Mouse (Mus musculus) heart, adult 2 months (tissue): ENCODE measurements at regions not wholly inside any gene's neighbourhood (a gene's known extent, or its start where the extent isn't known, plus 50 kb on each side); places are given as distances from the start of the nearest gene placed in this dataset.
A peak's percentile ranks its signal among the peaks of the same experiment; 100 is the strongest.

Source experiments
- DNase-seq, 2 experiments: peaks; one replicate each; pipeline ENCODE4 v3.0.0; 2021
- H3K27ac ChIP-seq: fragments of 200-600 bp; 2 replicates; pipeline ENCODE4 v1.8.1; 2022
- H3K27me3 ChIP-seq: fragments of 200-500 bp; 2 replicates; pipeline ENCODE4 v1.6.1; 2012; ENCODE audit warnings: mild to moderate bottlenecking, low read length, inconsistent platforms, mixed read lengths; ENCODE audit not compliant: control insufficient read depth, insufficient read depth
- H3K36me3 ChIP-seq: fragments of 200-500 bp; 2 replicates; pipeline ENCODE4 v1.6.1; 2012; ENCODE audit warnings: low read length, inconsistent platforms; ENCODE audit not compliant: control insufficient read depth, insufficient read depth
- H3K4me1 ChIP-seq: fragments of 200-500 bp; 2 replicates; pipeline ENCODE4 v1.6.1; 2011; ENCODE audit warnings: low read length; ENCODE audit not compliant: control insufficient read depth, insufficient read depth
- H3K4me3 ChIP-seq: fragments of 200-600 bp; 2 replicates; pipeline ENCODE4 v1.8.1; 2022
- H3K79me2 ChIP-seq: fragments of 200-500 bp; replicated peaks from 2 replicates; pipeline ENCODE4 v1.6.1; 2012; ENCODE audit warnings: mild to moderate bottlenecking, inconsistent platforms, low read length, moderate library complexity, mixed read lengths; ENCODE audit not compliant: control insufficient read depth, insufficient read depth
- H3K9ac ChIP-seq: fragments of 200-500 bp; 2 replicates; pipeline ENCODE4 v1.6.1; 2012; ENCODE audit warnings: low read depth, mild to moderate bottlenecking, control low read depth, inconsistent platforms, low read length, mixed read lengths
- CTCF ChIP-seq: fragments of 200-600 bp; IDR thresholded peaks from 2 replicates; pipeline ENCODE4 v1.8.1; 2022; ENCODE audit warnings: antibody characterized with exemption, mild to moderate bottlenecking, moderate library complexity
- EP300 ChIP-seq: fragments of 200-500 bp; IDR thresholded peaks from 2 replicates; pipeline ENCODE4 v1.6.1; 2011; ENCODE audit warnings: low read depth, low read length, control low read depth; ENCODE audit not compliant: insufficient read depth
- POLR2A ChIP-seq: fragments of 200-500 bp; IDR thresholded peaks from 2 replicates; pipeline ENCODE4 v1.6.1; 2011; ENCODE audit warnings: mild to moderate bottlenecking, low read depth, low read length, control low read depth; ENCODE audit not compliant: insufficient read depth
- WGBS: fragments of 180-500 bp; shearing (Covaris S2); methylation state at CpG from one replicate; pipeline ENCODE4 v1.1.7; 2018; 5-methylcytosine and 5-hydroxymethylcytosine counted together
- intact Hi-C: fragments of 180-260 bp; cut with DNase I; formaldehyde crosslinking; loops from one replicate; pipeline ENCODE4 v1.15.1; 2025

DNA sequence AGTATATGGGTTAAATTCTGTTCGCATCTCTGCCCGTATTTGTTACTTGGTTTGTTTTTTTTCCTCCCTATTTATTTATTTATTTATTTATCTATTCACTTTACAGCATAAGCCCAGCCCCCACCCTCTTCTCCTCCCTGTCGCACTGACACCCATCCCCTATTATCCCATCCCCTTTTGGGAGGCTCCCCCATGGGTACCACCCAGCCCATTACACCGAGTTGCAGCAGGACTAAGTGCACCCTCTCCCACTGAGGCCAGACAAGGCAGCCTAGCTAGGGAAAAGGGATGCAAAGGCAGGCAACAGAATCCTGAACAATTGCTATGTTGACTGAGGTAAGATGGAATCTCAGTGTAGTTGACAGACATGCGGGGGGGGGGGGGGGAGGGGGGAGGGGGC is 135.0 kb downstream of the Cxcl12 start:
- no peak for DNase-seq
- H3K4me3 ChIP-seq = no peak overlapping the region
- no peaks in the 10 kb centered on the region; the same call in 1 of the 2 replicates for H3K4me1 ChIP-seq
- H3K27me3 ChIP-seq = no peaks in the 10 kb centered on the region
- WGBS = 54% methylated on average over 4 of the region's 5 CpGs
- no peak for TF ChIP-seq POLR2A
- no peak for TF ChIP-seq EP300
- TF ChIP-seq CTCF = no peak
- no peaks in the 10 kb centered on the region for H3K79me2 ChIP-seq
- H3K36me3 ChIP-seq = no peaks in the 10 kb centered on the region
- no peak overlapping the region for H3K27ac ChIP-seq
- intact Hi-C loops = no loop called here
- no peak overlapping the region for H3K9ac ChIP-seq

DNA sequence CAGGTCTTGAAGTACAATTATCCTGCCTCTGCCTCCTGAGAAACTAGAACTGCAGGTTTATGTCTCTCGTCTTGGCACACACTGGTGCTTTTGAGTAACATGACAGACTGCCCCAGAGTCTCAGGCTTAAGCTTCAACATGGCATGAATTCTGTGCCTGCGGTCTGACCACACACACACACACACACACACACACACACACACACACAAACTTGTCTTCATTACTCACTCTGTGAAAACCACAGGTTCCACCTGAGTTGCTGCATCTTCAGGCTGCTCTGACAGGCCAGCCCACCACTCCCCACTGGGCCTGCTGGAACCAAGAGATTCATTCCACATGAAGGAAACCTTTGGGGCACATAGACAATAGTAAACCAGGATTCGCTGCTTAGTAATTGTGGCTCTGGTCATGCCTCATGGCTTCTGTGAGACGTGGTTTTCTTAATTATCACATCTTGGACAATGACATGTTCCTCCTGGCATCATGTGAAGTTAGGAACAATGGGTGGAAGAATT is 137.5 kb downstream of the Cxcl12 start:
- Histone ChIP-seq H3K36me3 (no peaks in the 10 kb centered on the region), H3K79me2 (no peaks in the 10 kb centered on the region), H3K9ac (no peak overlapping the region), H3K27me3 (no peaks in the 10 kb centered on the region), H3K27ac (no peak overlapping the region), H3K4me1 (no peaks in the 10 kb centered on the region), H3K4me3 (no peak overlapping the region)
- DNase-seq = no peak
- intact Hi-C loops = no loop called here
- WGBS = 85% methylated on average over 4 of the region's 4 CpGs
- TF ChIP-seq POLR2A (no peak), CTCF (no peak), EP300 (no peak)

DNA sequence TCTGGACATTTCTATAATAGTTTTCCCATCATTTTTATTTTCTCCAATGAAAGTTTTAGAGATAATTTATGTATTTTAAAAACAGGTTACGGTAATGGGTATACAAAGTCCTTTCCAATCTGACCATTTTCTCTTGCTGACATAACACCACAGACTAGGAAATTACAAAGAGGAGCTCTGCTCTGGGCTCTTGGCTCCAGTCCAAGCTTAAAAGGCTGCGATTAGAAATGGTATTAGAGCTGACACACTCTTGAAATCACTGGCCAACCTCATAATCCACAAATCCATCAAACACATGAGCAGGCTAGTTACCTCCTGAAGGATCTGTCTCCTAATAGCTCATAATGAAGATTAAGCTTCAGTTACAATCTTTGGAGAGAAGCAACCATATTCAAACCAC is 140.3 kb downstream of the Cxcl12 start:
- no peaks in the 10 kb centered on the region for H3K79me2 ChIP-seq
- H3K36me3 ChIP-seq = no peaks in the 10 kb centered on the region
- 43% methylated on average over 2 of the region's 2 CpGs for WGBS
- intact Hi-C loops = no loop called here
- no peak overlapping the region for H3K9ac ChIP-seq
- H3K4me3 ChIP-seq = no peak overlapping the region
- no peak overlapping the region for H3K27ac ChIP-seq
- H3K27me3 ChIP-seq = no peaks in the 10 kb centered on the region
- no peak for DNase-seq
- TF ChIP-seq CTCF (no peak), POLR2A (no peak), EP300 (no peak)
- H3K4me1 ChIP-seq = peaks cover 1% of the 10 kb centered on the region

- 83% methylated on average over 13 of the region's 13 CpGs for WGBS
- no peak overlapping the region for H3K9ac ChIP-seq
- TF ChIP-seq CTCF (no peak), EP300 (no peak), POLR2A (no peak)
- no peaks in the 10 kb centered on the region for H3K27me3 ChIP-seq
- intact Hi-C loops = no loop called here
- no peaks in the 10 kb centered on the region for H3K36me3 ChIP-seq
- H3K79me2 ChIP-seq = no peaks in the 10 kb centered on the region
- H3K27ac ChIP-seq = peak overlapping the region; percentile 33
- H3K4me3 ChIP-seq = no peak overlapping the region
- peaks cover 1% of the 10 kb centered on the region for H3K4me1 ChIP-seq
- no peak for DNase-seq
These were observed 144.8 kb downstream of the Cxcl12 start for GRCm38 (mm10) chr6:117312891-117313781.

DNA sequence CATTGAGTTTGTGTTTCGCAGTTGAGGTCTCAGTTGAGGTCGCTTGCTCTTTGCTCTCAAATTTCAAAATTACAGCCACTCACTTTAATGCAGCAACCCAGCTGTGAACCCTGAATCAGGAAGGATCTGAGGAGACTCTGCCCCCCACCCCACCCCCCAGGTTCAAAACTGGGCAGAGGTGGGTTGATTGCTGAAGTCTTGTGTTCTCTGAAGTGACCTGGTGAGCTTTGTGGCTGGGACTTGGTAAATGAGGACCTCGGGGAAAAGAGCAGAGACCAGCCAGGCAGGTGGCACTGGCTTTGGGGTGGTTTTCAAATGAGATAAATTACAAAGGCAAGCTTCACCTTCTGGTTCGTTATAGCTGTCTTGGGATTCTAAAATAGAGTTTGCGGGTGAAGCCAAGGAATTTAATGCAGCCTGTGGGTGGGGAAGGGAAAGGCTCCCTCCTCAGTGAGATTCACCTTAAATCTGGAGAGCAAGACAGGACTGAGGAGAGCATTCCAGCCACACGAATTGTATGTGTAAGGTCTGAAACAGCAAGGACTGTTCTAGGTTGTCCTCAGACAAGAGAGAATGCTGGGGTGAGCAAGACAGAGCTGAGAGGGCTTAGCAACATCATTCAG is 145.7 kb downstream of the Cxcl12 start:
- no peak for TF ChIP-seq CTCF
- no peak for TF ChIP-seq POLR2A
- no peaks in the 10 kb centered on the region for H3K27me3 ChIP-seq
- H3K79me2 ChIP-seq = no peaks in the 10 kb centered on the region
- H3K36me3 ChIP-seq = no peaks in the 10 kb centered on the region
- no peak overlapping the region for H3K9ac ChIP-seq
- no peak overlapping the region for H3K4me3 ChIP-seq
- 73% methylated on average over 6 of the region's 6 CpGs for WGBS
- H3K27ac ChIP-seq = no peak overlapping the region
- DNase-seq = no peak
- intact Hi-C loops = no loop called here
- peaks cover 1% of the 10 kb centered on the region for H3K4me1 ChIP-seq

DNA sequence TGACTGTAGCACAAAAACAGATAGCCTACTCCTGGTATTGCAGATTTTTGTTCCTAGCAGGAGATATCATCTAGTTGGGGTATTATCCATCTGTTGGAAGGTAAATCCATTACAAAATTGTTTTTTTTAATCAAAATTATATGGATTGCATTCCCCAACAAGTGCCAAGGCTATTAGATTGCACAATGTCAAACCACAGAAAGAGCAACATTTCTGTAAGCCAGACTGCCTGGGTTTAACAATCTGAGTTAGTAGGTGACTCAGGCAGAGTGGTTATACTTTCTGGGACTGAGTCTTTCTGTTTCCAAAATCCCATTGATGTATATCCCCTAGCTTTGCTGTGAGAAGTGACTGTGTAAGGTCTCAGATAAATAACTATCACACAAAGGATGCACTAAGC is 155.0 kb downstream of the Cxcl12 start:
- Histone ChIP-seq H3K27me3 (no peaks in the 10 kb centered on the region), H3K36me3 (no peaks in the 10 kb centered on the region), H3K27ac (no peak overlapping the region), H3K4me1 (peaks cover 3% of the 10 kb centered on the region), H3K79me2 (no peaks in the 10 kb centered on the region), H3K4me3 (no peak overlapping the region), H3K9ac (no peak overlapping the region)
- no peak for DNase-seq
- intact Hi-C loops = no loop called here
- TF ChIP-seq POLR2A = no peak
- TF ChIP-seq CTCF = no peak
- TF ChIP-seq EP300 = no peak
